Mouse (Mus musculus) v-Abl transformed pro-B cells (cell line): Measurements from ENCODE around the gene Pam.
"Not testable (repeated sequence)": the region's sequence is repeated elsewhere in the genome, so short reads cannot be mapped to it uniquely, and the experiment has no call there.

Source experiments
- in situ Hi-C, 2 experiments: fragments of 400-800 bp; cut with MboI; formaldehyde crosslinking; loops; one replicate each; pipeline ENCODE4 v1.15.1; 2025; ENCODE audit not compliant: unreplicated experiment in 2 of 2

Pam gene

GRCm38 (mm10) chr1:97977521-97977920 is 117.9 kb downstream of the Pam start:
- in situ Hi-C loops = no loop called here

GRCm38 (mm10) chr1:97976873-97977473 is 118.5 kb downstream of the Pam start:
- in situ Hi-C loops = no loop called here

GRCm38 (mm10) chr1:97976072-97976471 is 119.4 kb downstream of the Pam start:
- in situ Hi-C loops = no loop called here

DNA sequence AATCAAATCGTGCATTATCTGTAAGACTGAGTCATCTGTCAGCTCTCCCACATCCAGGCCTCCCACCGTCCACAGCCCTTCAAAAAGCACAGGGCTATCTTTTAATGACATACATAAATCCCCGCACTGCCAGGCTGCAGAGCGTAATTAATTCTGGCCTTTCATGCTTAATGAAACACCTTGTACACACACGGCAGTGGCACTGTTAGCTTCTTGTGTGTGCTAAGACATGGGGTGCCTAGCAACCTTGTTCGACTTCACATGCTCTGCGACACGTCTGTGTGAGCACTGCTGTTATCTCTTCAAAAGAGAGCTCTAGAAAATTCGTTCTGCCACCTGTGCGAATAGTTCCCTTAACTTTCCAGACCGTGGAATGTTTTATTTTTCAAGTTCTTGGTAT is 120.5 kb downstream of the Pam start:
- in situ Hi-C loops = no loop called here

DNA sequence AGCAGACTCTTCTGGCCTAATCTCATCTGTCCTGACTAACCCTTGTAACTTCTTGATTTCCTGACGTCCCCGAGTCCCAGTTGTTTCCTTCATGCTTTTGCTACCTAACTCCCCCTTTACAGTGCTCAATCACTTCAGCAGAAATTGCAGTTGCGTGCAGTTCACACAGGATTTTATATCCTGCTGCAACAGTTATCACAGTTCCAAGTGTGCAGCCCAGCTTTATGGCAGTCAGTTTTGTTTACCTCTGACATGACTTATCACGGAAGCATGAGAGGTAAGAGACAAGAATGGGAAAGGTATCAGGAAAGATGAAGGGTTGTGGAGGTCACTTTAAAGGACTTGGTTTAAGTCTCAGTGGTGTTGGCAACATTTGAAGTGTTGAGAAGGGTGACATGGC is 125.7 kb downstream of the Pam start:
- in situ Hi-C loops = no loop called here

DNA sequence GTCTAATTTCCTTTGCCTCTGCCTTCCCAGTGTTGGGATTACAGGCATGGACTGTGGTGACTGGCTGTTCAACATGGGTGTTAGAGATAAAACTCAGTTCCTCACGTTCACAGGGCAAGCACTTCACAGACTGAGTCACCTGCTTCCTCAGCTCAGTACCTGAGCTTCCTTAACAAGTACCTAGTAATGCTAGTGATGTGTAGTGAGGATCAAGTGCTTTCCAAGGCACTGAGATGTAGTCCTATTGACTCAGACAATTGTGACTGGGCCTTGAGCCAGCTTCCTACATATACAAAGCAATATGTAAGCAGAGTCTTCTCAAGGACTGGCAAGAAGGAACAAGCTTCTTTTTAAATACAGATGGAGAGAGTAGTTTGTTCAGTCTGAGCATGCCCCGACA is 131.7 kb downstream of the Pam start:
- in situ Hi-C loops = no loop called here

DNA sequence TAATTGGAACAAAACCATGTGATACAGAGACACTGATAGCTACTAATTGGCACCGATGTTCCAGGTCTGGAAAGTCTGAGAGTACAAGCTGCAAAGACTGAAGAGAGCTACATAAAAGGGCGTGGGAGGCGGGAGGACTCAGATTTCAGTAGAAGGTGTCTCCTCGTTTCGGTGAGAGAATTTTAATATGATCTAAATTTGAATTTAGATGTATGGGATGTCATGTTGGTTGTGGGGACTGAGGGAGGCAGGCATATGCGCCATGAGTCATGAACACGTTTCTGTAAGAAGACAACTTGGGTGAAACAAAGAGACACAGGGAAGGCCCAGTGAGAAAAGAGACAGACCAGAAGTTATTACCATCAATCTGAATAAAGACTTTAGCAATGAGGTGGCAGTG is 133.3 kb downstream of the Pam start:
- in situ Hi-C loops = no loop called here

DNA sequence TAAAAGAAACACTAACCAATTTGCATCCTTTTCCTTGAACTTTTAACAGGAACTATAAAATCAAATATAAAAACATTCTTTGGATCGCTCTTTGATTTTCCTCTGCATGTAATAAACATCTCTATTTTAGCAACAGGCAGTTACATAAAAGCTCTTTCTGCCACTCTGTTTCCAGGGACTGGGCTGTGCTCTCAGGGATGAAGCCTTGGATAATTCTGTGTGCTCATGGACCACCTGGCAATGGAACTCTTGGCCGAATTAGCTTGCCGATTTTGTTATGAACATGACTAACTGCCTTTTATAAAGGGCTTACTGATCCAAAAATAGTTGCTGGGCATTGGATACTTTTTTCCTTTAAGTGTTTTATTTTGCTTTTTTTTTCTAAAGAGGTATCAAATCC is 134.8 kb downstream of the Pam start:
- in situ Hi-C loops = no loop called here

- in situ Hi-C loops = no loop called here
These were observed 135.3 kb downstream of the Pam start for GRCm38 (mm10) chr1:97960124-97960523.

DNA sequence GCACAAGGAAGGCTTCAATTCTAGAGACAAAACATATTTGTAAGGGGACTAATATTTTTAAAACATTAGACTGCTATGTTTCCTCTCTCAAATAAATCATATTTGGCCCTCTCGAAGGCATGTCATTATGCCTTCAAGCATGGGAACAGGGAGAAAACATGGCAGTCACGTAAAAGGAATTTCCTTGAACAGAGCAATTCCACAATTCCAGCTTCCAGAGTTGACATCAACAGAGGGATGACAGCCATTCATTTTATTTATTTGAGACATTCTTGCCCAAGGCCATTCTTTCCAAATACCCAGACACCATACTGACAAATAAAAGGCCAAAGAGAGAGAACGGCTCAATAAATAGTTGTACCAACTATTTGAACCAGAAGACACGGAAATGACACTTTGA is 136.7 kb downstream of the Pam start:
- in situ Hi-C loops = no loop called here

DNA sequence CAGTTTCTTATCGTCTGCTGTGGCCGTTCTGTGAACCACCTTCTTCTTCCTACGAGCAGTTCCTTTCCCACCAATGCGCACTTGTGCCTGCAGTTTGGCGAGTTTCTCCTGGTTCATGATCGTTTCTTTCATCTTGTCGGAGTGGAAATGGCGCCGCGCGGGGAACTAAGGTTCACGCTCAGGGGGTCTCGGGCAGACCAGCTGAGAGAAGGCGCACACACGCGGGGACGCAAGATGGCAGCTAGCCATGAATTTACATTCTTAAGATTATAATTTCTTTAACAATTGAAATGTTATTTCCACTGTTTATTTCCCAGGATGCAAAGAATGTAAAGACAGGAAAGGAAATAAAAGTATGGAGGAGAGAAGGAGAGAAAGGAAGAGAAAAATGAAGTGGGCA is 146.2 kb downstream of the Pam start:
- in situ Hi-C loops = not testable (repeated sequence)

GRCm38 (mm10) chr1:97947100-97947499 is 148.3 kb downstream of the Pam start:
- in situ Hi-C loops = no loop called here

- in situ Hi-C loops = no loop called here
These were observed 151.4 kb downstream of the Pam start for GRCm38 (mm10) chr1:97943908-97944608.

- in situ Hi-C loops = no loop called here
These were observed 152.0 kb downstream of the Pam start for GRCm38 (mm10) chr1:97943402-97943801.

DNA sequence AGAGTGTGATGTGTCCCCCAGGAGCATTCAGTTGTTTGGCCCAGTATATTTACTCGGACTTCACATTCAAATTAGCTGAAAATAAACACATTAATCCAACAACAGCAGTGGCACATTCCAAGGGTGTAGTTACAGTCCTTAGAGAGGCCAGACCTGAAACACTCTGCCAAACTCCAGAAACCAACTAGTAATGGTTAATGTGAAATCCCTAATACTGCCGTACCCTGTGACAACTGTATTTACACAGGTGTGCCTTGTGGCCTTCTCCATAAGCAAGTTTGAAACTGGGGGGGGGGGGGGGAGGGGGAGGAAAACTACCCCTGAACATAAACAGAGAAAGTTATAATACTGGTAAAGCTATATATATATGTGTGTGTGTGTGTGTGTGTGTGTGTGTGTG is 152.5 kb downstream of the Pam start:
- in situ Hi-C loops = no loop called here

DNA sequence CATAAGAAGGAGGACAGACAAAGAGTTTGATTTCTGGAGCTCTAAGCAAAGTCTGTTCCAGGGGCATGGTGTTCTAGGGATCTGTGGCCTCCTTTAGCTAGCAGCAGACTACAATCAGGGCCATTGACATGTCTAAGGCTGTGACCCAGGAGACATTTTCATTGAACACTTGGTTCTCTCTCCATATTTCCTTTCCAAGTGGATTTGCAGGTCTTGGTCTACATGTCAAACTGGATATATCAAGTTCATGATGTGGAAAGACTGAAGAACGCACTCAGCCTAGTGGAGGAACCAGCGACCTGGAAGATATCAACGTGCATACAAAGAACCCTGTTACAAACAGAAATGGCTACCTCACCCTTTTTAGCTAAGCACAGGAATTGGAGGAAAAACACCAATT is 156.9 kb downstream of the Pam start:
- in situ Hi-C loops = no loop called here

DNA sequence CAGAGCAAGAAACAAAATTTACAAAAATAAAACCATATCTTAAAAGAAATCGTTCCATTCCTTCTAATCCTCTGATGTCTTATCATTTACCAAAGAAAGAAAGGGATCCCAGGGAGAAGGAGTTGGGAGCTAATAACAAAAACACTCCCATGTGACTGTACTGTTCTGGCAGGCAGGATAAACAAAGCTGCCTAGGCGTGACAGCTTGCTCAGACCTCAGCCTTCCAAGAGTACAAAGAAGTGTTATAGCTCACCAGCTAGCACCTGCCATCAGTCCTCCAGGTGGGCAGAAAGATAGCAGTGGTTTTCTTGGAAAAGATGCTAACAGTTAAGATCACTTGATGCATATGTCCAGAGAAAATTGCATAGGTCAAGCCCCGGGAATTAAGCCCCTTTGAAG is 157.4 kb downstream of the Pam start:
- in situ Hi-C loops = no loop called here

DNA sequence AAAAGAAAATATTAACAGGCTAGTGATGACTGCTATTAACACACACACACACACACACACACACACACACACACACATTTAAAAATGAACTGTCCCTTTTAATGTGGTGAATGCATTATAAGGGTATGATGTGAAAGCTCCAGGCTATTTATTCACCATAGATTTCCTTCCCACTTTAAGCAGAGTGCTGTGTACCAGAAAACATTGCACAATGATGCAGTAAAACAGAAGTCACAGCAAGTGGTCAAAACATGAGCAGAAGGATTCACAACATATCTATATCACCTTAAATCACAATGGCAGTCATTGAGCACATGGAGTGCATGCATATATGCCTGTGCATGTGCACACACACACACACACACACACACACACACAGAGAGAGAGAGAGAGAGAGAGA is 160.5 kb downstream of the Pam start:
- in situ Hi-C loops = no loop called here

DNA sequence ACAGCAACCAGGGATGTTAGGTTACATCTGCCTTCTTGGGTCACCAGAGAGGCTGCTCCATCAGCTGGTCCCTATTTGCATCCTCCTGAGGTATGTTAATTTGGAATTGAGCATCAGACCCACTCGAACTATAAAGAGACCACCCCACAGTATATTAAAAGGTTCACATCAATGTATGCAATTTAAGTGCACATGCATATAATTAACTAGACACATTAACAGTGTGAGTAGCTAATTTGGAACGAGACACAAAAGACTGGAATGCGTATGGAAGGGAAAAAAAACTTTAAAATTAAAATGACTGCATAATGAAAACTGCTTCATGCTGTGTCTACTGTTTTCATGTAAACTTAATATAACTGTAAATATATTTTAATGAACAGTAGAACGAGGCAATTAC is 164.2 kb downstream of the Pam start:
- in situ Hi-C loops = no loop called here

- in situ Hi-C loops = no loop called here
These were observed 165.9 kb downstream of the Pam start for GRCm38 (mm10) chr1:97929415-97930028.

DNA sequence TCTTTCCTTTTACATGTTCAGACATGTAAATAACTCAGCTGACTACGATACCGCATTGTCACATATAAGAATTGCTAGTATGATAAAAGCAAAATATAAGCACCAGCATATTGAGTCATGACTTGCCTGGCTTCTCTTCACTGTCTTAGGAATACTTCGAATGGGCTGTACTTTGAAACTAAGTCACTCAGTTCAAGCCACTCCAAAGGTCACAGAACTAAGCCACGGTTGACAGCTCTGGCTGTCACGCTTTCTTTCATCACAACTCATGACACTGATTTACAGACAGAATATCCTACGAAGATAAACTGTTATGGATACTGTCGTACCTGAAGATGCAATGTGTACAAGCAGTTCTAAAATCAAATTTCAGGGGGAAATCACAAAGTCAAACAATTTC is 168.7 kb downstream of the Pam start:
- in situ Hi-C loops = no loop called here

DNA sequence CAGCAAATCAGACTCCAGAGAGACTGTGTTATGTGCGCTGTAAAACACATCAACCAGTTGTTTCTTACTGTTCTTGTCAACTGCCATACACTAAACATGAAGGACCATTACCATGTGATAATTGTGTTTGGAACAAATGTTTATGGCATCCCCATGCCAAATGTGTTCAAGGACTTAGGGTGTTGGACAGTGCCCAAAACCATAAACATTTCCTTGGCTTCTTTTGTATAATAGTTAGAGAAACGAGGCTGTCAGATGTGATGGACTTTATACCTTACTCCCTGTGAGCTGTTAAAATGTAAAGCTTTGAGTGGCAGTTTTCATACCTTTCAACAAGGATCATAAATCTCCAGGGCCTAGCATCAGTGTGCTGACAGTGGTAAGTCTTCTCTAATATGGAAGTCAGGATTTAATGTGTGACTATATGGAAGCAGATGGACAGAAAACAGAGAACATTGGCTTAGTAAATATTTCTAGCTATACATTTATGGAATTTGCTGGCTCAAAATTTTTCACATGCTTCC is 169.4 kb downstream of the Pam start:
- in situ Hi-C loops = no loop called here
